Mouse (Mus musculus) gastrocnemius, postnatal 10 days (tissue): ENCODE measurements around the gene Cir1. TPM values are rescaled to one million over a fixed set of nuclear protein-coding genes. Genes with fewer than 3 reads are reported as not detected.

ENCODE experiments used
- total RNA-seq, 2 experiments: library from RNA; stranded (reverse); gene quantifications; 2 replicates each; pipeline ENCODE4 v1.2.3; 2021

Cir1 gene
- total RNA-seq, 2 experiments from 2014 or later: 14.7 to 15.2 TPM

Other genes starting within 250 kb of the Cir1 start
- gene Ola1, start 93.8 kb downstream of the Cir1 start, total RNA-seq: 100 to 1,000 TPM; 101 to 120 TPM
- under 1 TPM in 1 of 2 experiments, not detected in 1; 0.05 TPM for gene Sp9, start 40.8 kb downstream of the Cir1 start, total RNA-seq
- gene Scrn3, start 100 bp downstream of the Cir1 start, total RNA-seq: 10 to 100 TPM; 20.2 to 21.8 TPM
- 10 to 100 TPM; 11.9 to 12.0 TPM for gene Gpr155, start 73.9 kb upstream of the Cir1 start, total RNA-seq
- gene Wipf1, start 217.0 kb upstream of the Cir1 start, total RNA-seq: 10 to 100 TPM; 21.5 to 27.6 TPM